Mouse (Mus musculus) Patski (cell line): ENCODE measurements around the gene Pfkfb3. TPM values are rescaled to one million over a fixed set of nuclear protein-coding genes. Genes with fewer than 3 reads are reported as not detected.

ENCODE experiments used
- ATAC-seq: fragments of 100-300 bp; one replicate; pipeline ENCODE4 v1.8.0; 2021
- CTCF ChIA-PET: fragments of 350-600 bp; sonication (Branson Sonifier 250); formaldehyde crosslinking; loops from one replicate; lab custom pipeline; 2022; ENCODE audit warnings: inconsistent platforms; lab: Charles Lee
- POLR2A ChIA-PET: fragments of 350-600 bp; sonication (Branson Sonifier 250); formaldehyde crosslinking; loops from one replicate; lab custom pipeline; 2022; ENCODE audit warnings: antibody characterized with exemption, inconsistent platforms; lab: Charles Lee
- DNase-seq: peaks from one replicate; pipeline ENCODE4 v3.0.0-alpha.2; 2011; ENCODE audit warnings: low read depth, low spot score
- H3K27me3 ChIP-seq: fragments of 371-371 bp; one replicate; pipeline ENCODE4 v1.5.1; 2021
- CTCF ChIP-seq: fragments of 100-300 bp; IDR thresholded peaks from one replicate; pipeline ENCODE4 v1.5.1; 2021
- in situ Hi-C: fragments of 300-500 bp; cut with MboI; formaldehyde crosslinking; loops from 3 replicates; pipeline ENCODE4 v1.11.1; 2018; ENCODE audit warnings: low pct_unique_long_range_greater_than_20kb, mixed read lengths
- polyA plus RNA-seq: library from polyadenylated mRNA; unstranded; gene quantifications from one replicate; pipeline ENCODE4 v1.2.3, GENCODE M21; 2021

The Pfkfb3 gene
- polyA plus RNA-seq, 1 experiment from 2014 or later = 21.2 TPM

GRCm38 (mm10) chr2:11568471-11568870 lies 14.6 kb upstream of the Pfkfb3 start:
- no peak for DNase-seq
- ChIA-PET POLR2A (no interaction called here), CTCF (interaction anchor here (0.9 to 1.6 kb wide), 3 partner anchors 10 to 15 kb away, joined by 3 to 5 read pairs (median 3); partner anchors contain the start of gene Pfkfb3)
- H3K27me3 ChIP-seq = peaks cover 6% of the 10 kb centered on the region
- no peak for TF ChIP-seq CTCF
- ATAC-seq = no peak
- in situ Hi-C loops = no loop called here

GRCm38 (mm10) chr2:11567781-11568362 lies 14.0 kb upstream of the Pfkfb3 start:
- CTCF ChIA-PET = interaction anchor here (0.9 to 1.6 kb wide), 4 partner anchors 10 to 14 kb away, joined by 3 to 5 read pairs (median 4); partner anchors contain the start of gene Pfkfb3
- H3K27me3 ChIP-seq = peaks cover 6% of the 10 kb centered on the region
- in situ Hi-C loops = no loop called here
- peak; percentile 58 for TF ChIP-seq CTCF
- POLR2A ChIA-PET = no interaction called here
- DNase-seq (no peak), ATAC-seq (no peak)

- ChIA-PET POLR2A (no interaction called here), CTCF (interaction anchor here (1.3 to 1.6 kb wide), 2 partner anchors 9 to 14 kb away, joined by 4 to 5 read pairs; no protein-coding TSS in a partner anchor)
- in situ Hi-C loops = no loop called here
These were observed 13.0 kb upstream of the Pfkfb3 start for GRCm38 (mm10) chr2:11566898-11567297.

GRCm38 (mm10) chr2:11566241-11566640 lies 12.4 kb upstream of the Pfkfb3 start:
- ATAC-seq (no peak), DNase-seq (no peak)
- CTCF ChIA-PET = no interaction called here
- POLR2A ChIA-PET = no interaction called here
- peaks cover 7% of the 10 kb centered on the region for H3K27me3 ChIP-seq
- in situ Hi-C loops = no loop called here
- no peak for TF ChIP-seq CTCF

More at GRCm38 (mm10) chr2:11566898-11567297, 13.0 kb upstream of the Pfkfb3 start:
- DNase-seq = no peak
- no peak for TF ChIP-seq CTCF
- H3K27me3 ChIP-seq = peaks cover 6% of the 10 kb centered on the region
- ATAC-seq = no peak

GRCm38 (mm10) chr2:11564768-11565167 lies 10.9 kb upstream of the Pfkfb3 start:
- CTCF ChIA-PET = interaction anchor here (0.6 kb wide), 1 partner anchor 17 kb away, joined by 3 read pairs; no protein-coding TSS in a partner anchor
- no peak for TF ChIP-seq CTCF
- POLR2A ChIA-PET = no interaction called here
- DNase-seq = no peak
- no peak for ATAC-seq
- H3K27me3 ChIP-seq = peaks cover 3% of the 10 kb centered on the region
- in situ Hi-C loops = no loop called here

- POLR2A ChIA-PET = no interaction called here
- CTCF ChIA-PET = interaction anchor here (2.3 kb wide), 1 partner anchor 11 kb away, joined by 7 read pairs; no protein-coding TSS in a partner anchor
These were observed 9.4 kb upstream of the Pfkfb3 start for GRCm38 (mm10) chr2:11563256-11563655.

GRCm38 (mm10) chr2:11558654-11559053 lies 4.8 kb upstream of the Pfkfb3 start:
- in situ Hi-C loops = no loop called here
- POLR2A ChIA-PET = no interaction called here
- no peak for ATAC-seq

More at GRCm38 (mm10) chr2:11563256-11563655, 9.4 kb upstream of the Pfkfb3 start:
- no peak for TF ChIP-seq CTCF
- ATAC-seq (no peak), DNase-seq (no peak)
- peaks cover 6% of the 10 kb centered on the region for H3K27me3 ChIP-seq
- in situ Hi-C loops = no loop called here

GRCm38 (mm10) chr2:11557244-11557643 lies 3.4 kb upstream of the Pfkfb3 start:
- TF ChIP-seq CTCF = no peak
- peaks cover 11% of the 10 kb centered on the region for H3K27me3 ChIP-seq
- ATAC-seq = no peak
- CTCF ChIA-PET = interaction anchor here (1.4 kb wide), 1 partner anchor 10 kb away, joined by 4 read pairs; no protein-coding TSS in a partner anchor
- POLR2A ChIA-PET = no interaction called here
- DNase-seq = no peak
- in situ Hi-C loops = no loop called here

More at GRCm38 (mm10) chr2:11558654-11559053, 4.8 kb upstream of the Pfkfb3 start:
- peaks cover 11% of the 10 kb centered on the region for H3K27me3 ChIP-seq
- CTCF ChIA-PET = interaction anchor here (1.4 kb wide), 1 partner anchor 9 kb away, joined by 4 read pairs; no protein-coding TSS in a partner anchor
- no peak for DNase-seq
- no peak for TF ChIP-seq CTCF

- POLR2A ChIA-PET = no interaction called here
- in situ Hi-C loops = no loop called here
- ATAC-seq = no peak
- no peak for TF ChIP-seq CTCF
- CTCF ChIA-PET = no interaction called here
- no peak for DNase-seq
- H3K27me3 ChIP-seq = peaks cover 8% of the 10 kb centered on the region
These were observed 1.4 kb upstream of the Pfkfb3 start for GRCm38 (mm10) chr2:11555316-11555715.

GRCm38 (mm10) chr2:11552966-11553451 lies 868 bp downstream of the Pfkfb3 start:
- no peak for DNase-seq

More at GRCm38 (mm10) chr2:11552966-11553451, 868 bp downstream of the Pfkfb3 start:
- no peak for TF ChIP-seq CTCF
- ATAC-seq = peak; percentile 19
- POLR2A ChIA-PET = no interaction called here
- in situ Hi-C loops = no loop called here
- CTCF ChIA-PET = interaction anchor here (1.7 kb wide), 1 partner anchor 9 kb away, joined by 7 read pairs; no protein-coding TSS in a partner anchor
- peaks cover 5% of the 10 kb centered on the region for H3K27me3 ChIP-seq
